Mouse (Mus musculus) heart, postnatal 0 days (tissue): Measurements from ENCODE around the gene Acd.

ENCODE experiments used
- CTCF ChIP-seq: IDR thresholded peaks from 2 replicates; pipeline ENCODE4 v1.5.1; 2016; ENCODE audit warnings: antibody characterized with exemption, control low read depth, low read depth
- EP300 ChIP-seq: IDR thresholded peaks from 2 replicates; pipeline ENCODE4 v1.6.1; 2016; ENCODE audit warnings: antibody characterized with exemption, low read depth

GRCm38 (mm10) chr8:105699488-105700215, 1.2 kb downstream of the Acd start:
- TF ChIP-seq CTCF, result no peak
- no peak for TF ChIP-seq EP300
